Mouse (Mus musculus) embryonic fibroblast, embryonic 13.5 days (primary cell): ENCODE data around the gene Sod1. TPM values are rescaled to one million over a fixed set of nuclear protein-coding genes. Genes with fewer than 3 reads are reported as not detected.

ENCODE experiments used
- H3K27ac ChIP-seq: 2 replicates; pipeline ENCODE4 v1.5.1; 2012; ENCODE audit warnings: low read length, control low read depth, inconsistent platforms; ENCODE audit not compliant: insufficient read depth
- H3K4me1 ChIP-seq: 2 replicates; pipeline ENCODE4 v1.6.1; 2011; ENCODE audit warnings: low read length; ENCODE audit not compliant: control insufficient read depth, insufficient read depth
- H3K4me3 ChIP-seq: 2 replicates; pipeline ENCODE4 v1.5.1; 2011; ENCODE audit warnings: mild to moderate bottlenecking, control low read depth, low read length; ENCODE audit not compliant: insufficient read depth
- CTCF ChIP-seq: IDR thresholded peaks from 2 replicates; pipeline ENCODE4 v1.5.1; 2011; ENCODE audit warnings: mild to moderate bottlenecking, control low read depth, low read length, moderate library complexity, borderline replicate concordance; ENCODE audit not compliant: insufficient read depth
- POLR2A ChIP-seq: IDR thresholded peaks from 2 replicates; pipeline ENCODE4 v1.6.1; 2011; ENCODE audit warnings: low read depth, mild to moderate bottlenecking, control low read depth, low read length, moderate library complexity
- polyA plus RNA-seq: library from polyadenylated mRNA; stranded (reverse); fragments of >200 nt; gene quantifications from 2 replicates; pipeline ENCODE4 v1.2.4, GENCODE M21; 2011; ENCODE audit warnings: low read depth; ENCODE audit not compliant: missing spikeins, insufficient read length

Gene Sod1
- polyA plus RNA-seq, 1 experiment = 487 TPM

DNA sequence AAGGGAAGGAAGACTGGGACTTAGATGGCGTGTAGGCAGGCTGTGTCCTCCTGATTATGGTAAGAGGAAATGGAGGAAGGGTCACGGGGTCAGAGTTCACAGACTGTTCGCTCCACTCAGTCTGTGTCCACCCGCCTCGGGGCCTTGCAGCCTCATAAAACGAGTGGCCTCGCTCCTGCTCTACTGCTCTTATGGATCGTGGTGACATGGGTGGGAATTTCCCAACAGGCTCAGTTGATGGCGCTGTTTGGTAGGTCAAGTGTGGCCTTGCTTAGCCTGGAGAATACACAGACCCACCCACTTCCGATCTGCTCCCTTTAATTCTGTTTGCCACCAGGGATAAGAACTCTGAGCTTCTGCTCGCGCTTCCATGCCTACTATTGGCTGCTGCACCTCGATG is 33.1 kb upstream of the Sod1 start:
- no peak overlapping the region for H3K4me3 ChIP-seq
- no peak for TF ChIP-seq POLR2A
- TF ChIP-seq CTCF = no peak
- H3K4me1 ChIP-seq = no peaks in the 10 kb centered on the region
- H3K27ac ChIP-seq = no peak overlapping the region

- TF ChIP-seq CTCF (no peak), POLR2A (no peak)
- Histone ChIP-seq H3K4me3 (no peak overlapping the region), H3K27ac (no peak overlapping the region), H3K4me1 (no peaks in the 10 kb centered on the region)
Measured at GRCm38 (mm10) chr16:90191289-90191688, 29.3 kb upstream of the Sod1 start.

DNA sequence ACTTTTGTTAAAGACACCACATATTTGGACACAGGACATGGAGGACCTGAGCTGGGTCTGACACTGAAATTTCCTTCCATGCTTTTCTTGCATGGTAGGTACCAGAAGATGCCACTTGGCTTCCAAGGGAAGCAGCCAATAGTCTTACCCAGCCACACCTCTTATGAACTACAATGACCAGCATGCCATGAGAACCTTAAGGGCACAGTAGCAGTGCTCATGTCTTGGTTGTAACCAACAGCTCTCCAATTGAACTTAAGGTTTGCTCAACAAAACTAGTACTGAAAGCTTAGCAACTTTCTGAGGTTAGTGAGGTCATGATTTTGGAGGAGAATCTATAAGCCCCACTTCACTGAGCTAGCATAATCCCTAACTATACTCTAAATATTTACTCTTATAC is 26.8 kb upstream of the Sod1 start:
- Histone ChIP-seq H3K4me3 (no peak overlapping the region), H3K4me1 (no peaks in the 10 kb centered on the region), H3K27ac (no peak overlapping the region)
- no peak for TF ChIP-seq POLR2A
- TF ChIP-seq CTCF = no peak

GRCm38 (mm10) chr16:90196688-90197240 is 23.8 kb upstream of the Sod1 start:
- Histone ChIP-seq H3K27ac (no peak overlapping the region), H3K4me3 (no peak overlapping the region), H3K4me1 (no peaks in the 10 kb centered on the region)
- TF ChIP-seq CTCF (no peak), POLR2A (no peak)

DNA sequence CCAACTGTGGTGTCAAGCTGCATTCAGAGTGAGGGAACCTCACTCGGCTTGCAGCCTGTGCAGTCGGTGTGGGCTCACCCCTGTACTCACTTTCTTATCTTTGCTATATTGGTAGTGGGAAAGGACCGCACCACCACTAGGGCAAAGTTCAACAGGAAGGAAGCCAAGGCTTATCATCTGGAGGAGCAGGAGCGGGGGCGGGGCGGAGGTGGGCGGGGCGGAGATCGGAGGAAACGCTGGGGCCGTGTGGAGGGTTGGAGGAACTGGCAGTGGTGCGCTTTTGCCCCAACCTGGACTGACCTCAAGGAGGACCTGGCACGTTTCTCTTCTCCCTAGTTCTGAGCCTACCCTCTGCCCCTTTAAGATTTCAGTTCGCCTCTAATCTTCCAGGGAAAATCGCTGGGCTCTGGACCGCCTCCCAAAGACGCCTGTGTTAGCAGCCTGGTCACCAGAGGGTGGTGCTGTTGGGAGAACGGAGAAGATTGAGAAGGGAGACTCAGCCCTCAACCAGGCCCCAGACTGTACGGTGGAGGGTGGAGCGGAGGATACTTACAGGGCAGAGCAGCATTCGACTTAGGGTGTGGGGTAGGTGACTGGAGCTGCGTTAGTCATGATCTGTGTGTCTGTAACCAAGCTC is 23.1 kb upstream of the Sod1 start:
- Histone ChIP-seq H3K4me1 (no peaks in the 10 kb centered on the region), H3K27ac (no peak overlapping the region), H3K4me3 (peak overlapping the region; percentile 19; the same call in 1 of the 2 replicates)
- TF ChIP-seq POLR2A = peak; percentile 53; the same call in 1 of the 2 replicates
- peak; percentile 45; the same call in 1 of the 2 replicates for TF ChIP-seq CTCF

GRCm38 (mm10) chr16:90198626-90199025 is 21.9 kb upstream of the Sod1 start:
- H3K27ac ChIP-seq = no peak overlapping the region
- no peak for TF ChIP-seq POLR2A
- no peak for TF ChIP-seq CTCF
- H3K4me1 ChIP-seq = no peaks in the 10 kb centered on the region
- H3K4me3 ChIP-seq = no peak overlapping the region

- Histone ChIP-seq H3K4me1 (no peaks in the 10 kb centered on the region), H3K4me3 (no peak overlapping the region), H3K27ac (no peak overlapping the region)
- TF ChIP-seq POLR2A (no peak), CTCF (no peak)
Measured at GRCm38 (mm10) chr16:90199174-90199573, 21.4 kb upstream of the Sod1 start.

DNA sequence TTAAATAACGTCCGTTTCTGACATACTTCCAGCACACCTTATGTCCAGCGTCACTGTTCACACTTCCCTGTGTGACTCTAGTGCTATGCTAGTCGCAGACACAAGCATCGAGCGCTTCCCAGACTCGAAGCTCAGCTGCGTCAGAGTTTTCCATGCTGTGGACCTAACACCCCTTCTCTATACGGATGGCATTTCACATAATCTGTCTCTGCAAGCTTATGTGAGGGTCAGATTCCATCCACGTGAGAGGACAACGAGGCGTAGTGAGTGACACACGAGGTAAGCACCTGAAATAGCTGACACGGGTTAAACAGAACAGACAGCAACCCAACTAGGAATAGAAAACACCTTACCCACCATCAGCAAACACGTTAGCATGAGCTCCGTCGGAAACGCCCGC is 18.4 kb upstream of the Sod1 start:
- TF ChIP-seq CTCF = no peak
- TF ChIP-seq POLR2A = no peak

GRCm38 (mm10) chr16:90203226-90203962 is 17.2 kb upstream of the Sod1 start:
- no peak overlapping the region for H3K27ac ChIP-seq
- TF ChIP-seq POLR2A (no peak), CTCF (no peak)
- no peaks in the 10 kb centered on the region for H3K4me1 ChIP-seq
- no peak overlapping the region for H3K4me3 ChIP-seq

More for the DNA sequence above, 18.4 kb upstream of the Sod1 start:
- Histone ChIP-seq H3K27ac (no peak overlapping the region), H3K4me1 (no peaks in the 10 kb centered on the region), H3K4me3 (no peak overlapping the region)

DNA sequence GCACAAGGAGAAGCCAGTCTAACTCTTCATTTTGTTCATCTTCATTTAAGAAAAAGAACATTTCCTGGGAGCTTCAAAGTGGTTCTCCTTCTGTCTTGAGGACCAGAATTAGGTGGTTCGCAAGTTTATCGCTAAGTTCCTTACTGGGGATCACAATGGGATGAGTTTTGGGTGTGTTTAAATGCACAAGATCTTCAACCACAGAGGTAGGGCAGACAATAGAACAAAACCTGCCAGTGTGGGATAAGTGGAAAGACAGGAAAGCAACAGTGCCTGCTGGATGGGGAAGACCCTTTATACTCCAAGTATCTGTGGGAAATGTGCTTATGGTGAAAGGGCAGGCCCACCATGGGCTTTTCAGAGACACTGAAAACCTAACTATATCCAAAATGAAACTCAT is 15.7 kb upstream of the Sod1 start:
- Histone ChIP-seq H3K27ac (no peak overlapping the region), H3K4me1 (no peaks in the 10 kb centered on the region)
- TF ChIP-seq CTCF (no peak), POLR2A (no peak)

DNA sequence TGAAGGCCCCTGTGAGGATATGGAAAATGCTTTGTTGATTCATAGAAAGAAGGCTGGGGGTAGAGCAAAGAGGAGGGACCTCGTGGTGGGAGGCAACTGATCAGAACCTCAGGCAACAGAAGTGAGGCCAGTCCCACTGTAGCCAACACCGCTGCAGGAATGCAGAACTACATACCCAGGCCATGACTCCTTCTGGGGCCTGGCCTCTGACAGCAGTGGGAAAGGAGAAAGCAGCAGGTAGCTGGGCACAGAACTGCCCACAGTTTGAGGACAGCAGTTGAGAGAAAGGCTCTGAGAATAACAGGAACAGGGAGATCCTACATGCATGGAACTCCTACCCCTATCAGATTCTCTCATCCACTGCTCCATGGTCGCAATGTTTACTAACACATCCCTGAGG is 11.6 kb upstream of the Sod1 start:
- Histone ChIP-seq H3K4me3 (no peak overlapping the region), H3K4me1 (no peaks in the 10 kb centered on the region), H3K27ac (no peak overlapping the region)
- TF ChIP-seq POLR2A (no peak), CTCF (no peak)

More for the DNA sequence above, 15.7 kb upstream of the Sod1 start:
- H3K4me3 ChIP-seq = no peak overlapping the region
